Mouse (Mus musculus): ENCODE measurements around the gene Dmbx1. TPM values are rescaled to one million over a fixed set of nuclear protein-coding genes. Genes with fewer than 3 reads are reported as not detected.

Dmbx1 gene
- polyA plus RNA-seq, 1 experiment = 0.02 TPM

DNA sequence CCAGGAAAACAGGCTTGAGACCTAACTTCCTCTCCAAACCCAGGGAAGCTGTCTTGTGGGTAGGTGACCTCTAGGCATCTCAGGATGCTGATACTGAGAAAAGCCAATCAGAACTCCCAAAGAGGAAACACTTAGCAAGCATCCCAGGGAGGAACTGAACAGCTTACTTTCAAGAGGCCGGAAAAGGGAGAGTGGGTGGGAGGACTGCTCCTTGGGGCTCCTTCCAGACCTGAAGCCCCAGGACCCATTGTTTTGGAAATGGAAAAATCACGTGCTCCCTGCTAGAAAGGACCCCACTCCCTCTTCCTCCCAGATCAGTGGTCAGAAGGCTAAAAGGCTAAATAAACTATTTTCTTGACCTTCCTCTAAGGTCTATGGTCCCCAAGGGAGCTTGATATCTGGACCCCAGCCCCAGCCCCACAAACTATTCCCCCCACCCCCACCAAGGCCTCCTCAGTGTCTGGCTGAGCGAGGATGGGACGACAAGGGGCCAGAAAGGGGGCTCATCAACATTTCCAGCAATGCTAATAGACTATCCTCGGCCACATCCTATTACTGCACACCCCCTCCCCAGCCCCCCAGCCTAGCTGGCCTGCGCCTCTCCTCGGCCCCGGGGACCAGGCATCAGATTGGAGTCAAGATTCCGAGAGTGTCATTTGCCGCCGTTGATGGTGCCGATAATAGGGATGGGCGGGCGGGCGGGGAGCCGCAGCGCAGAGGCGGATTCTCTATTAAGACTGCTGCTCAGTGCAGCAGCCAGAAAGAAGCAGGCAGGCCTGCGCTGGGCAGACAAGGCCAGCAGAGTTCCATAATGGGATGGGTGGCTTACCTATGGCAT is 15.1 kb upstream of the Dmbx1 start:
- H3K27me3 ChIP-seq (ENCODE audit: control insufficient read depth, insufficient read depth, insufficient read length) = peaks cover 53% of the 10 kb centered on the region
- no peaks in the 10 kb centered on the region for H3K36me3 ChIP-seq (ENCODE audit: control insufficient read depth, insufficient read depth)
- H3K4me3 ChIP-seq (ENCODE audit: insufficient read depth, poor library complexity, severe bottlenecking) = no peak overlapping the region
- no peaks in the 10 kb centered on the region for H3K79me2 ChIP-seq (ENCODE audit: control insufficient read depth, insufficient read depth)
- TF ChIP-seq MYOD1 (IDR thresholded peaks at IDR 0.05; ENCODE audit: control insufficient read depth, insufficient read length, low read depth) = no peak
- TF ChIP-seq FOSL1 (IDR thresholded peaks at IDR 0.05; ENCODE audit: insufficient read depth, low read length, poor library complexity, severe bottlenecking) = no peak
- TF ChIP-seq USF1 (IDR thresholded peaks at IDR 0.05; ENCODE audit: low read depth) = no peak
- H3ac ChIP-seq (ENCODE audit: control insufficient read depth, insufficient read length, low read depth) = no peak overlapping the region
- H3K79me3 ChIP-seq (ENCODE audit: low read depth) = no peaks in the 10 kb centered on the region

DNA sequence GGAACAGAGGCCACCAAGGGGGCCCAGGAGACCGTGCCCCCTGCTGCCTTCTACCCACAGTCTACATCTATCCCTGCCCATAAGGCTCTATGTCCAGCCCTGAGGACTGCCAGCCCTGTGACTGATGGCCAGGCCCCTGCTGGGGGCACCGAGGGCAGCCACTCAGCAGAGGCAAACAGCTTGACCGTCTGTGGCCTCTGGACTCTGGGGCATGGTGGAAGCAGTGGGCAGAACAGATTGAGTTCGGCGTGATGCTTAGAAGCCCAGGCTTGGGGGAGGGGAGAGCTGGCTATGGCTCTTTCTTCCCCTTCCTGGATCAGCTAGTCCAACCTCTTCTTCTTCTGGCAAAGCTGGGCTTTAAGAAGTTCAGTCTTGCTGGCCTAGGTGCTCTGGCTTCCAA is 13.8 kb upstream of the Dmbx1 start:
- Histone ChIP-seq H3K27me3 (ENCODE audit: control insufficient read depth, insufficient read depth, insufficient read length) (peaks cover 62% of the 10 kb centered on the region), H3K79me3 (ENCODE audit: low read depth) (no peaks in the 10 kb centered on the region)

DNA sequence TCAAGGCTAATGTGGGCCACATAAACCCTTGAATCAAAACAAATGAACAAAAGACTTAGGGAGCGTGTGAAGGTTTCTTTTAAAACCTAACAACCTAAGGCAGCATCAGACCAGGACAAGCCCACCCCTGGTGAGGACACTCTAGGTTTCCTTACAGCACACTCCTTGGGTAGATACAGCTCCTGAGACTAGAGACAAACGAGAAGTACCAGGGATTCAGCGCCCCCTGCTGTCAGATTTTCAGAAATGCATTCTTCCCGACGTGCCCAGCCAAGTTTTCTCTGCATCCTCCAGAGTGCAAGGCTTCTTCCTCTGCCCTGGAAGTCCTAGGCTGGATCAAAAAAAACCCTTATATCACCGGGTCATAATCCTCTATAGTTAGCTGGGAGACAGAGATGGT is 13.0 kb upstream of the Dmbx1 start:
- peaks cover 67% of the 10 kb centered on the region for H3K27me3 ChIP-seq (ENCODE audit: control insufficient read depth, insufficient read depth, insufficient read length)
- H3K79me2 ChIP-seq (ENCODE audit: control insufficient read depth, insufficient read depth) = no peaks in the 10 kb centered on the region
- no peaks in the 10 kb centered on the region for H3K79me3 ChIP-seq (ENCODE audit: low read depth)
- no peak overlapping the region for H3ac ChIP-seq (ENCODE audit: control insufficient read depth, insufficient read length, low read depth)
- TF ChIP-seq CTCF (IDR thresholded peaks at IDR 0.05; ENCODE audit: control insufficient read depth, insufficient read depth, insufficient read length) (peak; percentile 53), CEBPB (IDR thresholded peaks at IDR 0.05; ENCODE audit: low read depth) (no peak), MAX (IDR thresholded peaks at IDR 0.05) (no peak), MYOG (IDR thresholded peaks at IDR 0.05; ENCODE audit: control insufficient read depth, extremely low read depth, insufficient read length) (no peak), USF1 (IDR thresholded peaks at IDR 0.05; ENCODE audit: low read depth) (no peak)
- no peaks in the 10 kb centered on the region for H3K36me3 ChIP-seq (ENCODE audit: control insufficient read depth, insufficient read depth)
- no peak overlapping the region for H3K4me3 ChIP-seq (ENCODE audit: insufficient read depth, poor library complexity, severe bottlenecking)

More for the DNA sequence above, 13.8 kb upstream of the Dmbx1 start:
- TF ChIP-seq MYOD1 (IDR thresholded peaks at IDR 0.05; ENCODE audit: control insufficient read depth, insufficient read length, low read depth) = no peak
- TF ChIP-seq CTCF (IDR thresholded peaks at IDR 0.05; ENCODE audit: control insufficient read depth, insufficient read depth, insufficient read length) = no peak
- TF ChIP-seq MAX (IDR thresholded peaks at IDR 0.05) = no peak
- no peak for TF ChIP-seq USF1 (IDR thresholded peaks at IDR 0.05; ENCODE audit: low read depth)
- Histone ChIP-seq H3ac (ENCODE audit: control insufficient read depth, insufficient read length, low read depth) (no peak overlapping the region), H3K4me3 (ENCODE audit: insufficient read depth, poor library complexity, severe bottlenecking) (no peak overlapping the region), H3K79me2 (ENCODE audit: control insufficient read depth, insufficient read depth) (no peaks in the 10 kb centered on the region), H3K36me3 (ENCODE audit: control insufficient read depth, insufficient read depth) (no peaks in the 10 kb centered on the region)

DNA sequence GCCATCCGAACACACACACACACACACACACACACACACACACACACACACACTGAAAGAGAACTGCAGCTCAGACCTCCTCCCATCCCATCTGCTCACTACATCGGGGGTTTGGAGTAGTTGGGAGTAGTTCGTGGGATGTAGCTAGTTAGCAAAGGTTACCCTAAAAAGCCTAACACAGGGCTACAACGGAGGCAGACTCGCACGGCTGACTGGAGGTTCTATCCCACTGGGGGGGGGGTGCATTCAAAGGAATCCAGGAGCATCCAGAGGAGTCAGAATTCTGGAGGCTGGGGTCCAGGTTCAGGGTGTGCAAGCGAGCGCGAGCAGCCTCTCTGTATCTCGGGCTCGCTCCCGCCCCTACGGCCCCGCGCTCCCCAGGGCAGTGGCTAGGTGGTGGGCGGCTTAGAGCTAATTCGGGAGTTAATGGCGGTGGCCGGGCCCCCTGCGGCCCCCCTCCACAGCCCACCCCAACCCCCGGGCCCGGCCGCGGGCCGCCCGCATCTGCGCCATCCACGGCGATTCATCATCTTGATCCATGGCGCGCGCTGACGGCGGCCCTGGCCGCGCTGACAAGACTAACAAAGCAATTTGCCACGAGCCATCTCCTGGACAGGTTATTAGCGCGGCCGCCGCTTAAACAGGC is 4.1 kb upstream of the Dmbx1 start:
- H3K27me3 ChIP-seq (ENCODE audit: control insufficient read depth, insufficient read depth, insufficient read length) = peaks cover 84% of the 10 kb centered on the region
- H3K79me3 ChIP-seq (ENCODE audit: low read depth) = no peaks in the 10 kb centered on the region
- H3K36me3 ChIP-seq (ENCODE audit: control insufficient read depth, insufficient read depth) = no peaks in the 10 kb centered on the region
- H3K4me3 ChIP-seq (ENCODE audit: insufficient read depth, poor library complexity, severe bottlenecking) = no peak overlapping the region
- TF ChIP-seq CTCF (IDR thresholded peaks at IDR 0.05; ENCODE audit: control insufficient read depth, insufficient read depth, insufficient read length) = no peak
- no peak for TF ChIP-seq CEBPB (IDR thresholded peaks at IDR 0.05; ENCODE audit: low read depth)
- TF ChIP-seq MYOD1 (IDR thresholded peaks at IDR 0.05; ENCODE audit: control insufficient read depth, insufficient read length, low read depth) = no peak
- no peak for TF ChIP-seq MYOG (IDR thresholded peaks at IDR 0.05; ENCODE audit: control insufficient read depth, extremely low read depth, insufficient read length)
- TF ChIP-seq MAX (IDR thresholded peaks at IDR 0.05) = no peak
- no peak for TF ChIP-seq FOSL1 (IDR thresholded peaks at IDR 0.05; ENCODE audit: insufficient read depth, low read length, poor library complexity, severe bottlenecking)
- no peak for TF ChIP-seq USF1 (IDR thresholded peaks at IDR 0.05; ENCODE audit: low read depth)
- H3ac ChIP-seq (ENCODE audit: control insufficient read depth, insufficient read length, low read depth) = no peak overlapping the region
- H3K79me2 ChIP-seq (ENCODE audit: control insufficient read depth, insufficient read depth) = no peaks in the 10 kb centered on the region

DNA sequence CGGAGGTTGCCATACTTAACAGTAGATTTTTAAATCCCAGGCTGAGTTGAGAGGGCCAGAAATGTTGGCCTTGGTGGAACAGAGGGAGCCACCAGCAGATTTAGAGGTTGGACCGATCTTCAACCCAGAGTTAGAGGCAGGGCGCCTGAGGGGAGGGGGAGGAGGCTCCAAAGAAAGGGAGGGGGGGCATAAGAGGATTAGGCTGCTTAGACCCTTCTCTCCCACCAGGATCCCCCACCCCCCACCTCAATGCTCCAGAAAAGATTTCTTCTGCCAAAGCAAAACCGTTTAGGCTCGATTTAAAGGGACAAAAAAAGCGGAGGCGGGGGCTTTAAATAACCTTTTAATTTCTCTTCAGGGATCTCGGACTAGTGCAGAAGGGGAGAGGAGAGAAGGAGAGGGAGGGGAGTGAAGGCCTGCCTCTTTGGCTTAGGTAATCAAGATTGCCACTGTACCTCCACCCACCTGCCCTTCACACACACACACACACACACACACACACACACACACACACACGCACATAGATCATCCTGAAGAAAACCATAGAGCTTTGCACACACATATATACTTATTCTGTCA is 1.6 kb upstream of the Dmbx1 start:
- H3ac ChIP-seq (ENCODE audit: control insufficient read depth, insufficient read length, low read depth) = no peak overlapping the region
- H3K4me3 ChIP-seq (ENCODE audit: insufficient read depth, poor library complexity, severe bottlenecking) = no peak overlapping the region
- no peaks in the 10 kb centered on the region for H3K36me3 ChIP-seq (ENCODE audit: control insufficient read depth, insufficient read depth)
- no peaks in the 10 kb centered on the region for H3K79me3 ChIP-seq (ENCODE audit: low read depth)
- H3K27me3 ChIP-seq (ENCODE audit: control insufficient read depth, insufficient read depth, insufficient read length) = peaks cover 98% of the 10 kb centered on the region
- H3K79me2 ChIP-seq (ENCODE audit: control insufficient read depth, insufficient read depth) = no peaks in the 10 kb centered on the region
- TF ChIP-seq CTCF (IDR thresholded peaks at IDR 0.05; ENCODE audit: control insufficient read depth, insufficient read depth, insufficient read length) = no peak
- TF ChIP-seq MYOG (IDR thresholded peaks at IDR 0.05; ENCODE audit: control insufficient read depth, extremely low read depth, insufficient read length) = no peak

DNA sequence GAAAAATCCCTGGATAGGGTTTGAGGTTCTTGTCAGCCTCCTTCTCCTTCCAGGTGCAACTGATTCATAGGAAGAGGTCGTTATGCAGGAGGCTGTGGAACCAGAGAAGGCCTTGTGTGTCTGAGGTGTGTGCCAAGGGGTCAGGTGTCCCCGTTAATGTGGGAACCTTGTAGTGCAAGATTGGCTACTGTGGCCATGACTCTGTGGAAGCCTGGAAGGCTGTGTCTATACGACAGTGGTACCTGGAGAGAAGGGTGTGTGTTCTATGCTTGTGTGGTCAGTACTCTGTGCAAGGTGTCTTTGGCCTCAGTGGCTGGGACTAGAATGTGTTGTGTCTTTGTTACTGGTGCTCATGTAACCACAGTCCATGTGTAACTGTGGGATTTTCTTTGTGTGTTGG is 955 bp upstream of the Dmbx1 start:
- Histone ChIP-seq H3K79me2 (ENCODE audit: control insufficient read depth, insufficient read depth) (no peaks in the 10 kb centered on the region), H3K27me3 (ENCODE audit: control insufficient read depth, insufficient read depth, insufficient read length) (peaks cover 98% of the 10 kb centered on the region), H3K4me3 (ENCODE audit: insufficient read depth, poor library complexity, severe bottlenecking) (no peak overlapping the region), H3K79me3 (ENCODE audit: low read depth) (no peaks in the 10 kb centered on the region), H3K36me3 (ENCODE audit: control insufficient read depth, insufficient read depth) (no peaks in the 10 kb centered on the region), H3ac (ENCODE audit: control insufficient read depth, insufficient read length, low read depth) (no peak overlapping the region)
- TF ChIP-seq CTCF (IDR thresholded peaks at IDR 0.05; ENCODE audit: control insufficient read depth, insufficient read depth, insufficient read length) (no peak), CEBPB (IDR thresholded peaks at IDR 0.05; ENCODE audit: low read depth) (no peak), USF1 (IDR thresholded peaks at IDR 0.05; ENCODE audit: low read depth) (no peak), MAX (IDR thresholded peaks at IDR 0.05) (no peak), MYOD1 (IDR thresholded peaks at IDR 0.05; ENCODE audit: control insufficient read depth, insufficient read length, low read depth) (no peak), FOSL1 (IDR thresholded peaks at IDR 0.05; ENCODE audit: insufficient read depth, low read length, poor library complexity, severe bottlenecking) (no peak), MYOG (IDR thresholded peaks at IDR 0.05; ENCODE audit: control insufficient read depth, extremely low read depth, insufficient read length) (no peak)

Data from C2C12 (cell line).